Mouse (Mus musculus) testis, adult 2 months (tissue): ENCODE data around the gene Nr1h2. TPM values are rescaled to one million over a fixed set of nuclear protein-coding genes. Genes with fewer than 3 reads are reported as not detected.

ENCODE experiments used
- H3K27ac ChIP-seq: fragments of 200-500 bp; 2 replicates; pipeline ENCODE4 v1.5.1; 2012; ENCODE audit warnings: low read depth, low read length; ENCODE audit not compliant: control insufficient read depth, insufficient read depth
- H3K27me3 ChIP-seq: fragments of 200-500 bp; 2 replicates; pipeline ENCODE4 v1.6.1; 2012; ENCODE audit warnings: mild to moderate bottlenecking, low read length, moderate library complexity; ENCODE audit not compliant: control insufficient read depth, insufficient read depth
- H3K36me3 ChIP-seq: fragments of 200-500 bp; 2 replicates; pipeline ENCODE4 v1.6.1; 2012; ENCODE audit warnings: mild to moderate bottlenecking, low read length; ENCODE audit not compliant: control insufficient read depth, insufficient read depth
- H3K4me1 ChIP-seq: fragments of 200-500 bp; 2 replicates; pipeline ENCODE4 v1.6.1; 2012; ENCODE audit warnings: low read length; ENCODE audit not compliant: control insufficient read depth, insufficient read depth
- H3K4me3 ChIP-seq: fragments of 200-500 bp; 2 replicates; pipeline ENCODE4 v1.5.1; 2012; ENCODE audit warnings: low read depth, mild to moderate bottlenecking, low read length, moderate library complexity, mixed read lengths; ENCODE audit not compliant: control insufficient read depth
- CTCF ChIP-seq: fragments of 200-500 bp; IDR thresholded peaks from 2 replicates; pipeline ENCODE4 v1.5.1; 2012; ENCODE audit warnings: low read depth, mild to moderate bottlenecking, inconsistent platforms, low read length, moderate library complexity; ENCODE audit not compliant: control insufficient read depth, insufficient read depth, insufficient replicate concordance
- POLR2A ChIP-seq: fragments of 200-500 bp; IDR thresholded peaks from 2 replicates; pipeline ENCODE4 v1.6.1; 2012; ENCODE audit warnings: low read depth, mild to moderate bottlenecking, inconsistent platforms, low read length, moderate library complexity; ENCODE audit not compliant: control insufficient read depth
- polyA plus RNA-seq: library from polyadenylated mRNA; depleted of rRNA; stranded (reverse); fragments of >200 nt; gene quantifications from 2 replicates; pipeline ENCODE4 v1.2.3, GENCODE M21; 2012

Nr1h2 gene
- polyA plus RNA-seq, 1 experiment, result 72.1 TPM

DNA sequence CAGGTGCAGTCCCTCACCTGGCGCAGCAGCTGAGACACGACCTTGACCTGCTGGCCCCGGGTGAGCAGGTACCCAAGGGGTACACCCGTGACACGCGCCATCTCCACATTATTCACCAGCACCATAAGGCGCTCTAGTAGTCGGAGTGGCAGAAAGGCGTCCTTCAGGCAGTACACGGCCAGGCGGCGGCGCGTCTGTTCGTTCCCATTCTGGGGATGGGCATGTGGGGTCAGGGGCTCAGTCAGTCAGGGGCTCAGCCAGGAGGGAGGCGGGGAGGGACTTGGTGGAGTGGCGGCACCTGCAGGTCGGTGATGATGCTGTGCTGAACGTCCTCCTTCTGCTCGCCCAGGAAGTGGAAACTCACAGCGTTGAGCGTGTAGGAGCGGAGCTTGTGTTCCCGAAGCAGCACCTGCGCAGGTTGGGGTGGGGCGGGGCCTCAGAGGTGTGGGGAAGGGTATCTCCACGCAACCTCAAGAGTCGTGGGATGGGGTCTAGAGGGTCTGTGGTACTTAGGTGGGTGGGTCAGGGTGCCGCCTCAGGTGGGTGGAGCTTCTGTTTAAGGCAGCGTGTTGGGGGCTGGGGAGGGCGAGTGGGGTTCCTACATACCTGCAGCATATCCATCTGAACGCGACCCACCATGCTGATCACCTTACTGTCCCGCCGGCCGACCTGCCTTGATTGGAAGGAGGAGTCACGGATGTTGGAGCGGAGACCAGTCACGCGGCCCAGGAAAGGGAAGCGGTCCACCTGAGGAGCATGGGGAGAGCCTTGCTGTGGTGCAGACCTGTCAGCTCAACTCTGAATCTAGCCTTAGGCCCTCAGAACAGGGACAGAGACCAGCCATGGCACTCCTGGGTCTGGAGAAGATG lies 14.8 kb downstream of the Nr1h2 start:
- H3K36me3 ChIP-seq, result no peaks in the 10 kb centered on the region
- TF ChIP-seq CTCF (no peak), POLR2A (no peak)
- H3K4me3 ChIP-seq, result no peak overlapping the region
- H3K27me3 ChIP-seq, result no peaks in the 10 kb centered on the region
- H3K4me1 ChIP-seq, result peaks cover 6% of the 10 kb centered on the region; the same call in 1 of the 2 replicates
- H3K27ac ChIP-seq, result no peak overlapping the region

DNA sequence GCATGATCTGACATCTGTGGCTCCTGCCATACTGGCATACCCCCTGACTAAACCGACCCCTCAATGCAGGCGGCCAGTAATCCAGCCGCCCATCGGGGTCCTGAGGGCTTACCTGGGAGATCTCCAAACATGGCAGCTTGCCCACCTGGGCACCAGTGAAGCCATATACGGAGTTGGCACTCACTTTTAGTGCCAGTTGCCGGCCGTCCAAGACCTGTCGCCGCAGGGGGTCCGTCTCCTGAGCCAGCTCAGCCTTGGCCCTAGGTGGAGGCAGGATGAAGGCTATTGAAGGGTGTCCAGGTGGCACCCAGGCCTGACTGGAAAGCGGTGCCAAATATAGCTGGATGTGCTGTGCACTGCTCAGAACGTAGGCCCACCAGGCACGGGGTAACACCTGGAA lies 16.3 kb downstream of the Nr1h2 start:
- no peak overlapping the region for H3K4me3 ChIP-seq
- H3K36me3 ChIP-seq, result no peaks in the 10 kb centered on the region
- no peak for TF ChIP-seq CTCF
- no peak for TF ChIP-seq POLR2A
- no peaks in the 10 kb centered on the region for H3K27me3 ChIP-seq
- no peak overlapping the region for H3K27ac ChIP-seq
- peaks cover 6% of the 10 kb centered on the region; the same call in 1 of the 2 replicates for H3K4me1 ChIP-seq

- peaks cover 6% of the 10 kb centered on the region; the same call in 1 of the 2 replicates for H3K4me1 ChIP-seq
- no peak overlapping the region for H3K27ac ChIP-seq
- no peaks in the 10 kb centered on the region for H3K27me3 ChIP-seq
- TF ChIP-seq POLR2A (no peak), CTCF (no peak)
- no peak overlapping the region for H3K4me3 ChIP-seq
- no peaks in the 10 kb centered on the region for H3K36me3 ChIP-seq
These were observed 16.7 kb downstream of the Nr1h2 start for GRCm38 (mm10) chr7:44537009-44537408.

DNA sequence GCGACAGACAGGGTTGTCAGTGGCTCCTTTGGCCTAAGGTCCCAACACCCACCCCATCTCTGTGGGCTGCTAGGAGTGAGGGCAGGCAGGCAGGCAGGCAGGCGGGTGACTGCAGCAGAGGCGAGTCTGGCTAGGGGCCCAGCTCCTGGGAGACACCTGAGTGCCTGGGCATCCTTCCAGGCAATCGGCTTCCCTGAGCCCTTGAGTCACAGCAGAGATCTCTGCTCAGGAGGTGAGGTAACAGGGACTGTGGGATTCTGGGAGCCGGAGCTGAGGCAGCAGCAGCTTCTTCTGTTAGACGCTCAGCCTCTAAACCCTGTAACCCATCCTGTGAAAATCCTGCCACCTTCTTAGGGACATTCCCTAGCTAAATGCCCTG lies 17.2 kb downstream of the Nr1h2 start:
- TF ChIP-seq CTCF, result no peak
- no peak for TF ChIP-seq POLR2A
- no peak overlapping the region for H3K27ac ChIP-seq
- H3K4me3 ChIP-seq, result no peak overlapping the region
- no peaks in the 10 kb centered on the region for H3K27me3 ChIP-seq
- peaks cover 6% of the 10 kb centered on the region; the same call in 1 of the 2 replicates for H3K4me1 ChIP-seq
- H3K36me3 ChIP-seq, result no peaks in the 10 kb centered on the region

GRCm38 (mm10) chr7:44535657-44536589 lies 17.8 kb downstream of the Nr1h2 start:
- H3K27ac ChIP-seq, result no peak overlapping the region

GRCm38 (mm10) chr7:44534656-44535441 lies 18.9 kb downstream of the Nr1h2 start:
- Histone ChIP-seq H3K27me3 (no peaks in the 10 kb centered on the region), H3K27ac (no peak overlapping the region), H3K4me3 (no peak overlapping the region), H3K36me3 (no peaks in the 10 kb centered on the region), H3K4me1 (peaks cover 4% of the 10 kb centered on the region; the same call in 1 of the 2 replicates)
- TF ChIP-seq CTCF (no peak), POLR2A (no peak)

More at GRCm38 (mm10) chr7:44535657-44536589, 17.8 kb downstream of the Nr1h2 start:
- Histone ChIP-seq H3K4me1 (peaks cover 6% of the 10 kb centered on the region; the same call in 1 of the 2 replicates), H3K4me3 (no peak overlapping the region), H3K27me3 (no peaks in the 10 kb centered on the region), H3K36me3 (no peaks in the 10 kb centered on the region)
- no peak for TF ChIP-seq POLR2A
- no peak for TF ChIP-seq CTCF
